Mouse (Mus musculus): Measurements from ENCODE around the gene Gm9887.
"Not testable (repeated sequence)": the region's sequence is repeated elsewhere in the genome, so short reads cannot be mapped to it uniquely, and the experiment has no call there.

DNA sequence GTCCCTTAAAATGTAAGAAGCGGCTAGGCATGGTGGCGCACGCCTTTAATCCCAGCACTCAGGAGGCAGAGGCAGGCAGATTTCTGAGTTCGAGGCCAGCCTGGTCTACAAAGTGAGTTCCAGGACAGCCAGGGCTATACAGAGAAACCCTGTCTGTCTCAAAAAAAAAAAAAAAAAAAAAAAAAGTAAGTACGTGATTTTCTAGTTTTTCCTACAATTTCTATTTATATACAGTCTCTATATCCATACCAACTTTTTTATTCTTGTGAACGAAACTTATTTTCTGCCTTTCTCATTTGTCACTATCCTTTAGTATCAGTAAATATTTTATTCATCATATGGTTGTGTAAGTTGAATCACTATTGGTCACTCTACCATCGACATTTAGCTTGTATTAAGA lies 9.1 kb downstream of the Gm9887 start:
- not testable (repeated sequence) for TF ChIP-seq POLR2AphosphoS2 (IDR thresholded peaks at IDR 0.05; ENCODE audit: low read depth, low read length); CTCF (conservative IDR thresholded peaks at IDR 0.05 in 1 of 2, IDR thresholded peaks at IDR 0.05 in 1 of 2; ENCODE audit: low read depth in 2 of 2, low read length in 2 of 2); EP300 (IDR thresholded peaks at IDR 0.05; ENCODE audit: low read length)
